Mouse (Mus musculus): Measurements from ENCODE around the gene Clic1. TPM values are rescaled to one million over a fixed set of nuclear protein-coding genes. Genes with fewer than 3 reads are reported as not detected.

Gene Clic1
- total and polyA plus RNA-seq, 3 experiments: 114 to 198 (median 160) TPM

DNA sequence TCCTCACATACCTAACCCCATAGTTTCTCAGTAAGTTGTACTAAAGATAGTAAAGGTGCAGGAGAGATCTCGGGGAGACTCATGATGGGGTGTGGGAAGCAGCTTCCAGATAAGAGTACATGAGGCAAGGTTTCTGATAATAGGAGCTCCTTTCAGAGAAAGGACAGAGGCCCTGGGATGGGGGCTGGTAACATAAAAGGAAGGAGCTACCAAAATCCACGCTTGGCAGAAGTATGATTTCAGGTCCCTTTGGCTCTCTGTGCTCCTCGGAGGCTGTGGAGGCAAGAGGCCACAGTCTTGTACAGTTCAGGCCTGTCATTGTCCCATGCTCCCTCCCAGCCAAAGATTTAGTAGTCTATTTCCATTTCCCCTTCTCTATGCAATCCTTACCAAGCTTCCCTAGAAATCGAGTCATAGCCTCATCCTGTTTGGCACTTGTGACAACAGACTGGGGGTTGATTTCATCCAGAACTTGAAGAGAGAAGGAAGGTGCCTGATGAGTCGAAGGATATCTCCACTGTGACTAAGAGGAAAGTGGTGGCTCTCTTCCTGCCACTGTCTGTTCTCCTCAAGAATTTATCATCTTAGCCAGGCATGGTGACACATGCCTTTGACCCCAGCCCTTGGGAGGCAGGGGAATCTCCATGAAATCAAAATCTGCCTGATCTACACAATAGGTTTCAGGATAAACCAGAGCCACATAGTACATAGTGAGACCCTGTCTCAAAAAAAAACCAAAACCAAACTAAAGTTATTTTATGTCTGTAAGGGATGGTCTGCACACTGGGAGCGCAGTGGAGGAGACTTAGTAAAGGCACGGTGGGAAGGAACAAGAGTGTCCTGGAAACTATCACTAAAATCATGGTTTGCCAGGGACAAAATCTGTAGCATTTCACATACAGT, 4.6 kb upstream of the Clic1 start:
- H3K36me3 ChIP-seq (replicated peaks in 1 of 2; ENCODE audit: control insufficient read depth in 1 of 2, insufficient read depth in 1 of 2, low read length in 1 of 2): peaks cover 0 to 2% of the 10 kb centered on the region in 2 experiments
- no peak overlapping the region for H3K27ac ChIP-seq (ENCODE audit: insufficient read depth, low read depth)
- TF ChIP-seq ZNF384 (IDR thresholded peaks at IDR 0.05; ENCODE audit: low read depth, low read length): 0 out of 2 replicates have a peak, but pooled peaks have one; percentile 9
- TF ChIP-seq MAX (IDR thresholded peaks at IDR 0.05; ENCODE audit: low read length): no peak
- 0 out of 4 replicates have a peak, but pooled peaks of 1 of the 2 experiments have one; percentile 2 for TF ChIP-seq CTCF (conservative IDR thresholded peaks at IDR 0.05 in 1 of 2, IDR thresholded peaks at IDR 0.05 in 1 of 2; ENCODE audit: low read depth in 2 of 2, low read length in 2 of 2)
- no peak for TF ChIP-seq EP300 (IDR thresholded peaks at IDR 0.05; ENCODE audit: low read length)
- no peak for TF ChIP-seq MYC (IDR thresholded peaks at IDR 0.05; ENCODE audit: low read depth, low read length)
- H3K9me3 ChIP-seq (replicated peaks; ENCODE audit: low read length): no peaks in the 10 kb centered on the region
- H3K4me2 ChIP-seq (ENCODE audit: insufficient read depth, low read depth, poor library complexity, severe bottlenecking): 0 out of 2 replicates have a peak overlapping the region, but pooled peaks have one; percentile 47
- 0 out of 2 replicates have a peak, but pooled peaks cover 3% of the 10 kb centered on the region for H3K79me2 ChIP-seq (replicated peaks; ENCODE audit: control insufficient read depth, extremely low read depth, insufficient read depth, poor library complexity, severe bottlenecking)
- peak overlapping the region; percentile 65; the same call in 1 of the 2 replicates for H3K9ac ChIP-seq (ENCODE audit: insufficient read depth, low read depth)
- H3K27me3 ChIP-seq (replicated peaks): no peaks in the 10 kb centered on the region
- DNase-seq (ENCODE audit: extremely low read depth): no peak
- H3K4me3 ChIP-seq (replicated peaks in 1 of 3; ENCODE audit: low read depth in 2 of 3, low read length in 2 of 3, poor library complexity in 1 of 3): peak overlapping the region in 2 of 3 experiments; percentile 62 to 67
- peaks cover 5 to 57% of the 10 kb centered on the region in 2 experiments; a peak in 3 of 4 replicates for H3K4me1 ChIP-seq (ENCODE audit: control insufficient read depth in 1 of 2, insufficient read depth in 2 of 2)
- in situ Hi-C loops (cut with MboI; ENCODE audit: low pct_ligation_motif_present, low pct_unique_long_range_greater_than_20kb, low sequenced_read_pairs) (no loop called here), dilution Hi-C loops (cut with MboI; ENCODE audit: extremely low pct_ligation_motif_present, extremely low pct_unique_long_range_greater_than_20kb, low sequenced_read_pairs) (no loop called here)

DNA sequence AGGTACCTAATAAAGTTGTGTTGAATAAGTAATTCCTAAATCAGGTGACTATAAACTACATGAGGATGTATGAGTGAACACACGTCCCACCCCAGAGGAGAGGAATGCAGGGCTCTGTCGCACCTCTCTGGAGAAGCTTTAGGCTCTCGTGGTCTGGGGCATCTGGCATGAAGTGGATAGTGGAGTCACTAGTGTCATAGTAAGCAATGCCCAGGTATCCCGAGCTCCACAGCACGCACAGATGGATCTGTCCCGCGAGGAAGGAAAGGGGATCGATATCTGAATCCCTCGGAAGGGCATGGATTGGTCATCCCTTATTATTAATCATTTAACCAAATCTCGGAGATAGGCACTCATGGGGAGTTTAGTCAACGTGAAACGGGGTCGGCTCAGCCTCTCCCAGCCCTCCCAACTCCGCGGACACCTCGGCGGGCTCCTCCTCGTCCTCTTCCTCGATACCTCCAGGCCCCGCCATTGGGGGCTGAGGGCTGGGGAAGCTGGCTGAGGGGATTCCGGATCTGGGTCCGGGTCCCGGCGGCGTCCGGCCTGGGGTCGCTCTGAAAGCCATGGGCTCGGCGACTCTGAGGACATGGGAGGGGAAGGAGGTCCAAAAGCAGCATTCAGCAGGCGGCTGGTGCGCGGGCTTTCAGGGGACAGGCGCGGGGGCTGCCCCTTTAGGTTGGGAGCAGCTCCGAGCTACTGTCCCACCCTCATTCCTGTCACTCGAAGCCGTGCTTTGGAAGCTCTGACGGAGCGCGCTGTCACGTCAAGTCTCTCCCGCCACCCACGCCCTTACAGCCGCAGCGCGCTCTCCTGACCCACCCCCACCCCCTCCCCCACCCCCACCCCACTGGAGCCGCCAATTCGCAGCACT, 3.7 kb upstream of the Clic1 start:
- Histone ChIP-seq H3K27me3 (replicated peaks) (no peaks in the 10 kb centered on the region), H3K9ac (ENCODE audit: insufficient read depth, low read depth) (peak overlapping the region; percentile 65), H3K27ac (ENCODE audit: insufficient read depth, low read depth) (peak overlapping the region; percentile 34; the same call in 1 of the 2 replicates), H3K36me3 (replicated peaks in 1 of 2; ENCODE audit: control insufficient read depth in 1 of 2, insufficient read depth in 1 of 2, low read length in 1 of 2) (peaks cover 0 to 2% of the 10 kb centered on the region in 2 experiments), H3K4me3 (replicated peaks in 1 of 3; ENCODE audit: low read depth in 2 of 3, low read length in 2 of 3, poor library complexity in 1 of 3) (peak overlapping the region; percentile 44 to 67 (median 62)), H3K9me3 (replicated peaks; ENCODE audit: low read length) (no peaks in the 10 kb centered on the region), H3K4me2 (ENCODE audit: insufficient read depth, low read depth, poor library complexity, severe bottlenecking) (peak overlapping the region; percentile 47), H3K79me2 (replicated peaks; ENCODE audit: control insufficient read depth, extremely low read depth, insufficient read depth, poor library complexity, severe bottlenecking) (peaks cover 7% of the 10 kb centered on the region; the same call in 1 of the 2 replicates), H3K4me1 (ENCODE audit: control insufficient read depth in 1 of 2, insufficient read depth in 2 of 2) (peaks cover 5 to 57% of the 10 kb centered on the region in 2 experiments; a peak in 3 of 4 replicates)
- in situ Hi-C loops (cut with MboI; ENCODE audit: low pct_ligation_motif_present, low pct_unique_long_range_greater_than_20kb, low sequenced_read_pairs): no loop called here
- no peak for DNase-seq (ENCODE audit: extremely low read depth)
- TF ChIP-seq CTCF (conservative IDR thresholded peaks at IDR 0.05 in 1 of 2, IDR thresholded peaks at IDR 0.05 in 1 of 2; ENCODE audit: low read depth in 2 of 2, low read length in 2 of 2): no peak
- peak; percentile 15; the same call in 1 of the 2 replicates for TF ChIP-seq ZMIZ1 (IDR thresholded peaks at IDR 0.05; ENCODE audit: low read depth, low read length)
- TF ChIP-seq MEF2A (IDR thresholded peaks at IDR 0.05; ENCODE audit: borderline replicate concordance, low read depth, low read length): no peak
- TF ChIP-seq NELFE (IDR thresholded peaks at IDR 0.05; ENCODE audit: low read depth, low read length): peak; percentile 59
- peak; percentile 56; the same call in 1 of the 2 replicates for TF ChIP-seq POLR2A (IDR thresholded peaks at IDR 0.05; ENCODE audit: low read depth, low read length)
- peak; percentile 8; the same call in 1 of the 2 replicates for TF ChIP-seq SIN3A (IDR thresholded peaks at IDR 0.05; ENCODE audit: low read length)
- TF ChIP-seq E2F4 (IDR thresholded peaks at IDR 0.05; ENCODE audit: insufficient replicate concordance, low read depth, low read length): no peak
- TF ChIP-seq TCF12 (IDR thresholded peaks at IDR 0.05; ENCODE audit: low read depth, low read length): peak; percentile 20; the same call in 1 of the 2 replicates
- dilution Hi-C loops (cut with MboI; ENCODE audit: extremely low pct_ligation_motif_present, extremely low pct_unique_long_range_greater_than_20kb, low sequenced_read_pairs): no loop called here
